Mouse (Mus musculus) hindbrain, embryonic 13.5 days (tissue): ENCODE data around the gene Bpgm. TPM values are rescaled to one million over a fixed set of nuclear protein-coding genes. Genes with fewer than 3 reads are reported as not detected.

Source experiments
- ATAC-seq: fragments of 200-750 bp; cut with Nextera tagmentation; 2 replicates; pipeline ENCODE4 v1.8.0; 2017; ENCODE audit warnings: moderate TSS enrichment; ENCODE audit not compliant: low FRiP score
- H3K27ac ChIP-seq: fragments of 300-500 bp; sonication (generic); 2 replicates; pipeline ENCODE4 v1.5.1; 2015; ENCODE audit warnings: inconsistent platforms, mild to moderate bottlenecking, moderate library complexity
- H3K27me3 ChIP-seq: fragments of 300-500 bp; sonication (generic); 2 replicates; pipeline ENCODE4 v1.6.1; 2015; ENCODE audit warnings: mild to moderate bottlenecking, inconsistent platforms
- H3K36me3 ChIP-seq: fragments of 300-500 bp; sonication (generic); 2 replicates; pipeline ENCODE4 v1.6.1; 2015; ENCODE audit warnings: mild to moderate bottlenecking, inconsistent platforms
- H3K4me1 ChIP-seq: fragments of 300-500 bp; sonication (generic); replicated peaks from 2 replicates; pipeline ENCODE4 v1.6.1; 2015; ENCODE audit warnings: inconsistent platforms
- H3K4me2 ChIP-seq: fragments of 300-500 bp; sonication (generic); 2 replicates; pipeline ENCODE4 v1.6.1; 2015; ENCODE audit warnings: inconsistent platforms, mild to moderate bottlenecking, moderate library complexity
- H3K4me3 ChIP-seq: fragments of 300-500 bp; sonication (generic); 2 replicates; pipeline ENCODE4 v1.5.1; 2015; ENCODE audit warnings: mild to moderate bottlenecking, inconsistent platforms
- H3K9ac ChIP-seq: fragments of 300-500 bp; sonication (generic); 2 replicates; pipeline ENCODE4 v1.6.1; 2015; ENCODE audit warnings: mild to moderate bottlenecking, inconsistent platforms
- H3K9me3 ChIP-seq: fragments of 300-500 bp; sonication (generic); 2 replicates; pipeline ENCODE4 v1.6.1; 2016; ENCODE audit warnings: inconsistent platforms
- WGBS: fragments of 180-500 bp; shearing (Covaris S2); methylation state at CpG from one replicate; pipeline ENCODE4 v1.1.7; 2015; 5-methylcytosine and 5-hydroxymethylcytosine counted together
- polyA plus RNA-seq: library from polyadenylated mRNA; unstranded; fragments of >200 nt; fragmentation: Nextera tagmentation; extraction: Ambion mirVana; gene quantifications from 2 replicates; pipeline ENCODE4 v1.2.1, GENCODE M21; 2015

The Bpgm gene
- 88.0 and 90.9 TPM in 2 replicates for polyA plus RNA-seq

GRCm38 (mm10) chr6:34475974-34476794 is at the start of gene Bpgm:
Gene Bpgm, plus strand, starts transcription at chr6:34476207.
- no peaks in the 10 kb centered on the region for H3K9me3 ChIP-seq
- H3K4me1 ChIP-seq = peaks cover 48% of the 10 kb centered on the region
- 1% methylated on average over 35 of the region's 35 CpGs for WGBS
- H3K27me3 ChIP-seq = no peaks in the 10 kb centered on the region
- peak; percentile 99 for ATAC-seq
- peak within 1 kb of the TSS; percentile 66 for H3K4me3 ChIP-seq
- H3K9ac ChIP-seq = peak within 1 kb of the TSS; percentile 79
- H3K4me2 ChIP-seq = peak within 1 kb of the TSS; percentile 80
- no peaks in the 10 kb centered on the region for H3K36me3 ChIP-seq
- H3K27ac ChIP-seq = peak within 1 kb of the TSS; percentile 91

- no peak overlapping the region for H3K4me2 ChIP-seq
- H3K9me3 ChIP-seq = no peaks in the 10 kb centered on the region
- H3K27ac ChIP-seq = no peak overlapping the region
- no peak for ATAC-seq
- H3K27me3 ChIP-seq = no peaks in the 10 kb centered on the region
- WGBS = 71% methylated on average over 2 of the region's 2 CpGs
- H3K9ac ChIP-seq = no peak overlapping the region
- H3K36me3 ChIP-seq = no peaks in the 10 kb centered on the region
- no peaks in the 10 kb centered on the region for H3K4me1 ChIP-seq
- no peak overlapping the region for H3K4me3 ChIP-seq
These were observed 37.0 kb upstream of the Bpgm start for GRCm38 (mm10) chr6:34439006-34439405.

DNA sequence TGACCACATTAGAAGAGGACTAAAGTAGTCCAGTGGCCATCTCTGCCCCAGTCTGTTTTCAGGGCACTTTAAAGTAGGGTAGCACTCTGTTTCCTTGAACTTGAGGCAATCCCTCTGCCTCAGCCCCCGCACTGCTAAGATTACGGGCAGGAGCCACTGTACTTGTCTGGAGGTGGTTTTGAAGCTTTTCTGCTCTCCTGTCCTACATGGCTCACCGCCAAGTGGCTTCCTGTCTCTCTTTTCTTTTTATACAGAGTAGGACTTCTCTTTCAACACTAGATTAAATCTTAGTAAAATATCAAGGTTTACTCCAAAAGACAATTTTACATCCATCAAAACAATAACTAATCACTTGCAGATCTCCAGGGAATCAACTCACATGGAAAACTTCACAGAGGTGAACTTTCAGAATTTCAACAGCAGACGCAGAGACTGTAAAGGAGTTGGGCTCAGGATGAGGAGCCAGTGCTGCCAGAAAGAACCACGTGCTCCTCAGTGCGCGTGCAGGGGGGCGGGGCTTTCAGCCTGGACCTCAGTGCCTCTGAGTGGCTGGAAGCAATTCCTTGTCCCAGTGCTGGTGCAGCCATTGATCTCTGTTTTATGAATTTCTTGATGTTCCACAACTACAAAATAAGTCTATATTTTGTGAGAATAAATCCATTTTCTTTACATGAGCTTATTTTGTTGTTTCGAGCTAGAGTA is 34.3 kb upstream of the Bpgm start:
- no peak overlapping the region for H3K9ac ChIP-seq
- H3K4me1 ChIP-seq = no peaks in the 10 kb centered on the region
- H3K9me3 ChIP-seq = no peaks in the 10 kb centered on the region
- H3K27ac ChIP-seq = no peak overlapping the region
- H3K4me2 ChIP-seq = no peak overlapping the region
- no peaks in the 10 kb centered on the region for H3K36me3 ChIP-seq
- 73% methylated on average over 9 of the region's 9 CpGs for WGBS
- no peak for ATAC-seq
- no peak overlapping the region for H3K4me3 ChIP-seq
- no peaks in the 10 kb centered on the region for H3K27me3 ChIP-seq

- Histone ChIP-seq H3K4me1 (no peaks in the 10 kb centered on the region), H3K4me3 (no peak overlapping the region), H3K9ac (no peak overlapping the region), H3K27me3 (no peaks in the 10 kb centered on the region), H3K9me3 (no peaks in the 10 kb centered on the region), H3K36me3 (no peaks in the 10 kb centered on the region), H3K27ac (no peak overlapping the region), H3K4me2 (no peak overlapping the region)
- WGBS = 81% methylated on average over 2 of the region's 2 CpGs
- no peak for ATAC-seq
These were observed 32.2 kb upstream of the Bpgm start for GRCm38 (mm10) chr6:34443791-34444190.

DNA sequence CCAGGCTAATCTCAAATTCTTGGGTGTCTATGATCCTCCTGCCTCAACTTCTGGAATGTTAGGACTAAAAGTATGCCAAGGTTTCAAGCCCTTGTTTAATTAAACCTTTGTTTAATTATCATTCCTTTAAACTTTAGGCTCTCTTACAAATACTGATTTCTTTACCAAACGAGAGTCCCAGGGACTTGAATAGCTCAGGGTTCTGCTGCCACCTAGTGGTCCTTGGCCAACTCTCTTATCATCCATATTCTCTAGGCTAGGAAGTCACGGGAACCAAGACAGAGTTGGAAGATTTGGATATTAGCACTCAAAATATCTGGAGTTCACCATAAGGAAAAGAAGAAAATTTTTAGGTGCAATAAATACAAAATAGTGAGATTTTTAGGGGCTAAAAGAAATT is 28.0 kb upstream of the Bpgm start:
- Histone ChIP-seq H3K27ac (no peak overlapping the region), H3K9ac (no peak overlapping the region), H3K27me3 (no peaks in the 10 kb centered on the region), H3K9me3 (no peaks in the 10 kb centered on the region), H3K4me2 (no peak overlapping the region), H3K36me3 (no peaks in the 10 kb centered on the region), H3K4me1 (no peaks in the 10 kb centered on the region), H3K4me3 (no peak overlapping the region)
- 15% methylated on average over 2 of the region's 2 CpGs for WGBS
- ATAC-seq = no peak

- Histone ChIP-seq H3K36me3 (no peaks in the 10 kb centered on the region), H3K4me2 (no peak overlapping the region), H3K27ac (no peak overlapping the region), H3K27me3 (no peaks in the 10 kb centered on the region), H3K9me3 (no peaks in the 10 kb centered on the region), H3K4me1 (no peaks in the 10 kb centered on the region), H3K9ac (no peak overlapping the region), H3K4me3 (no peak overlapping the region)
- WGBS = 82% methylated on average over 1 of the region's 1 CpGs
- no peak for ATAC-seq
These were observed 27.3 kb upstream of the Bpgm start for GRCm38 (mm10) chr6:34448696-34449095.

GRCm38 (mm10) chr6:34452963-34453770 is 22.8 kb upstream of the Bpgm start:
- Histone ChIP-seq H3K27ac (no peak overlapping the region), H3K4me3 (no peak overlapping the region), H3K4me1 (no peaks in the 10 kb centered on the region), H3K9me3 (no peaks in the 10 kb centered on the region), H3K27me3 (no peaks in the 10 kb centered on the region), H3K36me3 (no peaks in the 10 kb centered on the region), H3K4me2 (no peak overlapping the region), H3K9ac (no peak overlapping the region)
- ATAC-seq = no peak
- WGBS = 70% methylated on average over 7 of the region's 7 CpGs

DNA sequence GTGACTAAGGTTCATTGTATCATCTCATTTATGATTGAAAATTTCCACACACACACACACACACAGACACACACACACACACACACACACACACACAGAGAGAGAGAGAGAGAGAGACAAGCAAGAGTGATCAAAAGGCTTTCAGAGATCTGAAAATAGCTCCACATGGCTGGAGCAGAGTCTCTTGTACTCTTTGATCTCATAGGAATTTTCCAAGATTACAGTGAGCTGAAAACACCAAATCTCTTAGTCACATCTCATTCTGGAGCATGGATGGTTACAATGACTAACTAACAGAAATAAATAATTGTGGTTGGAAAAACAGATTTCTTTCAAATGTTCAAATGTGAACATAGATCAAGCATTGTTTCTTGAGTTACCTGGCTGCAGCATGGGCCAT is 16.6 kb upstream of the Bpgm start:
- ATAC-seq = no peak
- no peaks in the 10 kb centered on the region for H3K27me3 ChIP-seq
- H3K27ac ChIP-seq = no peak overlapping the region
- no peak overlapping the region for H3K9ac ChIP-seq
- H3K9me3 ChIP-seq = no peaks in the 10 kb centered on the region
- H3K4me3 ChIP-seq = no peak overlapping the region
- no peaks in the 10 kb centered on the region for H3K4me1 ChIP-seq
- no peaks in the 10 kb centered on the region for H3K36me3 ChIP-seq
- no peak overlapping the region for H3K4me2 ChIP-seq

DNA sequence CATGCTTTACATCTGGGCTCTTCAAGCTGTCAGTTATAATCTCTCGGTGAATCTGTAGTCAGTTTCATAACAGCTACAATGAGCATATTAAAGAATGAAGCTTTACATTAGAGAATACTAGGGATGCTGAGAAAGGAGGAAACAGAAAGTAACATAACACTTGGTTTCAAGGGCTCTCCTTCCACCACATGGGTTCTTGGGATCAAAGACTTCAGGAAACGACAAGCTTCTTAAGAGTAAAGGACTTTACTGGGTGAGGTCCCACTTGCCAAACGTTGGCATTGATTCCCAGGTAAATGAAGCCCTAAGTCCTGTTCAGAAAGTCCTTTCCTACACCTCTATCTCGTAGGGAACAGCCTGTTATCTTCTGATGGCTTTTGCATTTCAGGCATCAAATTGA is 15.4 kb upstream of the Bpgm start:
- no peaks in the 10 kb centered on the region for H3K9me3 ChIP-seq
- no peak for ATAC-seq
- no peak overlapping the region for H3K4me3 ChIP-seq
- no peak overlapping the region for H3K27ac ChIP-seq
- no peak overlapping the region for H3K9ac ChIP-seq
- no peaks in the 10 kb centered on the region for H3K4me1 ChIP-seq
- no peak overlapping the region for H3K4me2 ChIP-seq
- WGBS = 66% methylated on average over 4 of the region's 4 CpGs
- no peaks in the 10 kb centered on the region for H3K36me3 ChIP-seq
- no peaks in the 10 kb centered on the region for H3K27me3 ChIP-seq

DNA sequence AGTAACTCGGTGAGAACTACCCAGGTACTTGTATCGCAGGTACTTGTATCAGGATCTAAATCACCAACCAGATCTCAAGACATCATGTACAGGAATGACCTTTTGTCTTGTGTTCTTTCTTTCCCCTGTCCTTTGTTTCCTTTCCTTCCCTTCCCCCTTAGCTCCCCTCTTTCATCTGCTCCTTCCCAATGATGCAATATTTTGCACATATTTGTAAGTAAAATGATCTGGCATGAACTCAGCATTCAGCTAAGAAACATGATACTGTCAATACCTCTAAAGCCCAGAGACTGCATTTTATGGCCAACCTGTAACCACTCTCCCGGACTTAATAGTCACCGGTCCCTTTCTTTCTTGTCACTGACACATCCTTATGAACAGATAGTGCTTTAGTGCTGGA is 12.4 kb upstream of the Bpgm start:
- Histone ChIP-seq H3K4me2 (no peak overlapping the region), H3K36me3 (no peaks in the 10 kb centered on the region), H3K4me1 (no peaks in the 10 kb centered on the region), H3K9ac (no peak overlapping the region), H3K27ac (no peak overlapping the region), H3K9me3 (no peaks in the 10 kb centered on the region), H3K4me3 (no peak overlapping the region), H3K27me3 (no peaks in the 10 kb centered on the region)
- no peak for ATAC-seq
- 95% methylated on average over 4 of the region's 4 CpGs for WGBS

GRCm38 (mm10) chr6:34471434-34472110 is 4.4 kb upstream of the Bpgm start:
- 85% methylated on average over 12 of the region's 12 CpGs for WGBS
- peaks cover 8% of the 10 kb centered on the region for H3K4me1 ChIP-seq
- H3K27me3 ChIP-seq = no peaks in the 10 kb centered on the region
- no peaks in the 10 kb centered on the region for H3K36me3 ChIP-seq
- no peak overlapping the region for H3K4me3 ChIP-seq
- no peak overlapping the region for H3K9ac ChIP-seq
- H3K27ac ChIP-seq = no peak overlapping the region
- no peak for ATAC-seq
- H3K9me3 ChIP-seq = no peaks in the 10 kb centered on the region
- H3K4me2 ChIP-seq = no peak overlapping the region

GRCm38 (mm10) chr6:34473346-34473745 is 2.7 kb upstream of the Bpgm start:
- no peaks in the 10 kb centered on the region for H3K27me3 ChIP-seq
- H3K9ac ChIP-seq = no peak overlapping the region
- WGBS = 80% methylated on average over 1 of the region's 1 CpGs
- no peaks in the 10 kb centered on the region for H3K9me3 ChIP-seq
- no peak overlapping the region for H3K4me3 ChIP-seq
- H3K4me2 ChIP-seq = no peak overlapping the region
- H3K27ac ChIP-seq = no peak overlapping the region
- no peak for ATAC-seq
- no peaks in the 10 kb centered on the region for H3K36me3 ChIP-seq
- H3K4me1 ChIP-seq = peaks cover 23% of the 10 kb centered on the region
